Mouse (Mus musculus): Measurements from ENCODE around the gene Slc2a5. TPM values are rescaled to one million over a fixed set of nuclear protein-coding genes. Genes with fewer than 3 reads are reported as not detected.

Slc2a5 gene
- total RNA-seq, 2 experiments from 2014 or later, result 0.11 TPM

- peak; percentile 65 to 67 for DNase-seq
These were observed 20.2 kb upstream of the Slc2a5 start for GRCm38 (mm10) chr4:150098880-150099279.

GRCm38 (mm10) chr4:150102822-150103221, 16.3 kb upstream of the Slc2a5 start:
- no peak for DNase-seq
- intact Hi-C loops (cut with DNase I), result no loop called here

More at GRCm38 (mm10) chr4:150098880-150099279, 20.2 kb upstream of the Slc2a5 start:
- intact Hi-C loops (cut with DNase I), result loop anchor here (1.0 to 5.0 kb wide), 3 partner anchors 64 to 347 kb away; no protein-coding TSS in a partner anchor

GRCm38 (mm10) chr4:150105671-150106070, 13.4 kb upstream of the Slc2a5 start:
- intact Hi-C loops (cut with DNase I), result no loop called here
- no peak for DNase-seq

DNA sequence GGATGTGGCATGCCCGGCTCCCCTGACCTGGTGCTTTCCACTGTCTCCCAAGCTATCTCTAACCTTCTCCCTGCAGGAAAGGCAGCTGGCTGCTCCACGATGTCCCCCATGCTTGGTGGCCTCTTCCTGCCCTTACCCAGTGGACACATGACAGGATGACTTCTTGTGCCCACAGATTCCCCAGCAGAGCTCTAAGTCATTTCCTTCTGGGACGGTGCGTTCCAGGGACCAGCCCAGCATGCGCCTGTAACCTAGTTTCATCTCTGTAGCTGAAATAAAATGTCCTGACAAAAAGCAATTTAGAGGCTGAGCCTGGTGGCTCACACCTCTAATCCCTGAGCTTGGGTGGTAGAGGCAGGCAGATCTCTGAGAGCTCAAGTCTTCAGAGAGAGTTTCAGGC, 12.4 kb upstream of the Slc2a5 start:
- intact Hi-C loops (cut with DNase I), result no loop called here
- no peak for DNase-seq

DNA sequence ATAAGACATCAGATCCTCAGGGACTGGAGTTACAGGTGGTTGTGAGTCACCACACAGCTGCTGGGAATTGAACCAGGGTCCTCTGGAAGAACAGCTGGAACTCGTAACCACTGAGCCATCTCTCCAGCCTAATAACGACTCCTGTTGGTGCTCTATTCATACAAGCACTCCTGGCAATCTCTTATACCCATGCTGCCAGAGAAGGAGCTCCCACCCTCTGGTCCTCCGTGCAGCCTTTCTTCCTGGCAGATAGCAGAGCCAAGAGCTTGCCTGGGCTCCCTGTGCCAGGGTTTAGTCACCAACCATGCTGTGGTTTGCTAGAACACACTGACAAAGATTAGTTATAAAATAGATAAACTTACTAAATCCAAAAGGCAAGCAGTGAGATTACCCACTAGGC, 9.4 kb upstream of the Slc2a5 start:
- DNase-seq, result no peak
- intact Hi-C loops (cut with DNase I), result no loop called here

DNA sequence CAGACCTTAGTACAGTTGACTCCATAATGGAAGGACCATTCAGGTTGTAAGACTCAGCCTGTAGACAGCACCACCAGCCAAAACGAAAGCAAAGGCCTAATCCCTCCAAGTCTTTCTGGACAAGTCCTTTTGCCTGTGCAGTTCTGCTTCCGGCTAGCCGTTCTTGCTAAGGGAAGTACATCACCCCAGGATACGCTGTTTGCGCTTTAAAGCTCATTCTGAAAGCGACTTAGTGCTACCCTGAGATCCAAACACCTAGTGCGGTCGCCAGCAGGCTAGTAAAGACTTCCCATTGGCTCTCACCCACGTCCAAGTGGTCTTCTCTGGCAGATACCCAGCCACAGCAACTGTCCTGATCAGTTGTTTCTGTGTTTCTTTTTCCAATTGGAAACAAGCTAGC, 8.7 kb upstream of the Slc2a5 start:
- DNase-seq, result peak in 1 of 2 experiments; percentile 23
- intact Hi-C loops (cut with DNase I), result no loop called here

DNA sequence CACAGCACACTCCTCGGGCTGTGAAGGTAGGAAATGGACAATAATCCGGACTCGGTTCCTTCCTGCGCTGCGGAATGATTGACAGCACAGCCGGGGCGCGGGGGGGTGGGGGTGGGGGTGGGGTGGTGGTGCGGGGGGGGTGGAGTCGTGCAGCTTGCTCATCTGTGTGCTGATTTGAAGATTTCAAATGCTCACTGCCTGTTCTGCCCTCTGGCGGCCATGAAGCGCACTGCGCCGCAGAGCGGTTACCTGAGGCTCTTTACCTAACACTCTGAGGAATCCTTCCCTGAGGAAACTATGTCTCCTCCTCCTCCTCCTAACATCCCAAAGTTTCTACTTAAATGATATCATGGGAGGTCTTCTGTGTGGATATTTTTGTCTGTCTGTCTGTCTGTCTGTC, 6.2 kb upstream of the Slc2a5 start:
- DNase-seq, result peak; percentile 52 to 76
- intact Hi-C loops (cut with DNase I), result no loop called here

DNA sequence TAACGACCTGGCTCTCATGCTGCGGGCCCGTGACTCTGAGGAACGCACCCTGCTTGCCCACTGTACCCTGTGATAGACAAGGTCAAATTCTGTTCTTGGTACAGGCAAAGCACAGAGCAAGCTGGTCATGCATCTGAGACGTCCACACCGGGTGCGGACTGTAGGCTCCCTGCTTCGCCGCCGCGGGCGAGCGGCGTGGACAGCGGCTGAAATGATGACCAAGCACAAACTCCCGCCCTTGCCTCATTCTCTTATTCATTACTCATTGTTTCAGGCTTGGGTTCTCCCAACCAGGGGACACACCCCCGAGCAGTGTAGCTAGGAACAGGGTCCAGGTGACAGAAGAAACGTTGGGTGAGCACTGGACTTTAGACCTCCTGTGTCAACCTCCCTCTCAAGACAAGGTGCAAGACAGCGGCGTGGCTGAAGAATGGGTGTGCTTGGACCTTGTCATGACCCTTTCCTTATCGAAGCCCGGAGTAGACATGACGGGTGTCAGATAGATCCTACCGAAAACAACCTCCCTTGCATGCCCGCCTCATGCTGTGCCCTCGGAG, 4.5 kb upstream of the Slc2a5 start:
- intact Hi-C loops (cut with DNase I), result no loop called here
- no peak for DNase-seq

DNA sequence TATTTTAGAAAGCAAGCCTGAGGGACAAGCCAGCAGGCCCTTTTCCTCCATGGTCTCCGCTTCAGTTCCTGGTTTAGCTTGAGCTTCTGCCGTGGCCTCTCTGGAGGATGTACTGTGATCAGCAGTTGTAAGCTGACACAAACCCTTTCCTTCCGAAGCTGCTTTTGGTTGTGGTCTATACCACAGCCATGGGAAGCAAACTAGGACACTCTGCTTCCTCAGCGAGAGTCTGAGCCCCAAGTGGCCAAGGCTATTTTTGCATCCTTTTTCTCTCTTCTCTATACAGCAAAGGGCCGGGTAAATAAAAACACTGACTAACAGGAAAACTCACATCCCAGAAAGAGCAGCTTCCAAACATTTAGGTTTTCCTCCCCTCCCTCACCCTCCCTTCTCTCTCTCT, 1.8 kb upstream of the Slc2a5 start:
- intact Hi-C loops (cut with DNase I), result no loop called here
- DNase-seq, result no peak

DNA sequence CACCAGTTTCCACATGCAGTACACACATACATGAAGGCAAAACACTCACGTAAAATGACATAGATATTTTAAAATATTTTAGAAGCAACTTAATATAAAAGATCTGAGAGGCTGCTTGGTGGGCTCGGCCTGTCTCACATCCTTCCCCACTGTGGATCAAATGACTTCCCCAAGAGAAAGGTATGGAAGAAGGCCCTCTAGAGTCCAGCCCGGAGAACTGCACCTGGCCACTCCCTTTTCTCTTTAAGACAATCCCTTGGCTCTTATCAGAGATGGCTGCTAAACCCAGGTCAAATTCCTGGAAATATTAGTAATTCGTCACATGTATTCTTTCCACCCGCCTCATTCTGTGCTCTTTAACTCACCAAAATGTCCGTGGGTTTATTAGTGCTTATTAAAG, 920 bp upstream of the Slc2a5 start:
- intact Hi-C loops (cut with DNase I), result no loop called here
- DNase-seq, result no peak

GRCm38 (mm10) chr4:150119640-150120039, 557 bp downstream of the Slc2a5 start:
- intact Hi-C loops (cut with DNase I), result no loop called here
- no peak for DNase-seq

- DNase-seq, result no peak
- intact Hi-C loops (cut with DNase I), result no loop called here
These were observed 1.2 kb downstream of the Slc2a5 start for GRCm38 (mm10) chr4:150120173-150120833.

DNA sequence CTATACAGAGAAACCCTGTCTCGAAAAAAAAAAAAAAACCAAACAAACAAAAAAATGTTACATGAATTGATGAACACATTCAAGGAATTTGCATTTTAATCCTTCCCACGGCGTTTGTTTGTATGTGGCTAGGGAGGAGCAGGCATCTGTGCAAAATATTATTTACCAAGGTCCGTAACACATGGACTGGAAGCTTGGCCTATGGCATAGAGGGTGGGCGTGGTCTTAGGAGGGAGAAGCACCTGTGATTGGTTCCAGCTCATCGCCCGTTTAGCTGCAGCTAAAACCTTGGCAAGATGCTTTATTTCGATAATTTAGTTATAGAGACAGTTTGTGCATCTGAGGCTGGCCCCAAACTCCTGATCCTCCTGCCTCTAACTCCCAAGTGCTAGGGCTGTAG, 2.3 kb downstream of the Slc2a5 start:
- no peak for DNase-seq
- intact Hi-C loops (cut with DNase I), result no loop called here

GRCm38 (mm10) chr4:150122476-150122875, 3.4 kb downstream of the Slc2a5 start:
- intact Hi-C loops (cut with DNase I), result no loop called here
- DNase-seq, result no peak

DNA sequence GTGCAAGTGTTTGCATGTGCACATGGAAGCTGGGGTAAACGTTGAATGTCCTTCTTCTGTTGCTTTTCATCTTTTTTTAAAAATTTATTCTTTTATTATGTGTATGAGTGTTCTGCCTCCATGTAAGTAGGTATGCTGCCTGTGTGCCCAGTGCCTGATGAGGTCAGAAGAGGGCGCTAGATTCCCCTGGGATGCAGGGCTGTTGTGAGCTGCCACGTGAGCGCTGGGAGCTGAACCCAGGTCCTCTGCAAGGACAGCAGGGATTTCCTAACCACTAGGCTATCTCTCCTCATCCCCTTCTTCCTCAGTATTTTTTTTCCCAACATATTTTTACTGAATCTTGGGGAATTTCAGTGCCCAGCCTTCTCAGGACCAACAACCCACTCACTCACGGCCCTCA, 7.3 kb downstream of the Slc2a5 start:
- intact Hi-C loops (cut with DNase I), result no loop called here
- no peak for DNase-seq

DNA sequence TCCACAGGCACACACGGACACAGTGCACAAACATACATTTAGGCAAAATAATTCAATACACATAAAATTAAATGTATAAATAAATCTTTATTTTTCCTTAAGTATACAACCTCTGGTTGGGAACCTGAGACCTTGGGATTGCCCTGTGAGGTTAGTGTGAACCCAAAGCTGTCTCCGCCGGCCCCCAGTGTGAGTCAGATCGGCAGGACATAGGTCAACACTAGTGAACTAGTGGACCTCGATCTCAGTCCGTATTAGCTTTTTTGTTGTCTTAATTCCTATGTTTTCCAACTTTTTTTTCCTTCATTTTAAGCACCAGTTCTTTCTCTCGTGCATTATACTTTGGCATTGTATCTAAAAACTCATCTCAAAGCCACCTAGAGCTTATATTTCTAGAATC, 8.8 kb downstream of the Slc2a5 start:
- no peak for DNase-seq
- intact Hi-C loops (cut with DNase I), result no loop called here

- intact Hi-C loops (cut with DNase I), result no loop called here
- no peak for DNase-seq
These were observed 9.5 kb downstream of the Slc2a5 start for GRCm38 (mm10) chr4:150128571-150128970.

GRCm38 (mm10) chr4:150130661-150131060, 11.6 kb downstream of the Slc2a5 start:
- intact Hi-C loops (cut with DNase I), result no loop called here
- no peak for DNase-seq

- peak; percentile 12 to 25 for DNase-seq
- intact Hi-C loops (cut with DNase I), result no loop called here
These were observed 13.7 kb downstream of the Slc2a5 start for GRCm38 (mm10) chr4:150132692-150133271.

DNA sequence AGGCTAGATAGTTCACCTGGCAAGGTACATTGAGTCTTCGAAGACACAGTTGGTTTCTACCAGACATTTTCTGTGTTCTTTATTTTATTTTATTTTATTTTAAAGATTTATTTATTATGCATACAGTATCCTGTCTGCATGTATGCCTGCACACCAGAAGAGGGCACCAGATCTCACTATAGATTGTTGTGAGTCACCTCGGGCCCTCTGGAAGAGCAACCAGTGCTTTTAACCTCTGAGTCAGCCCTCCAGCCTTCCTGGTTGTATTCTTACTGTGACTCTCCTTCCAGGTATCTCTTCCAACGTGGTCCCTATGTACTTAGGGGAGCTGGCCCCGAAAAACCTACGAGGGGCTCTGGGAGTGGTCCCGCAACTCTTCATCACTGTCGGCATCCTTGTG, 16.2 kb downstream of the Slc2a5 start:
- no peak for DNase-seq
- intact Hi-C loops (cut with DNase I), result loop anchor here (5.0 kb wide), 1 partner anchor 82 kb away; no protein-coding TSS in a partner anchor

GRCm38 (mm10) chr4:150136693-150137092, 17.6 kb downstream of the Slc2a5 start:
- intact Hi-C loops (cut with DNase I), result loop anchor here (5.0 kb wide), 1 partner anchor 81 kb away; no protein-coding TSS in a partner anchor
- peak; percentile 75 to 80 for DNase-seq

All from heart, postnatal 36 days (tissue).